Mouse (Mus musculus): ENCODE results near the gene Ugt1a2. TPM values are rescaled to one million over a fixed set of nuclear protein-coding genes. Genes with fewer than 3 reads are reported as not detected.

The Ugt1a2 gene
- total and polyA plus RNA-seq, 2 experiments, result 0.57 to 10.4 TPM

DNA sequence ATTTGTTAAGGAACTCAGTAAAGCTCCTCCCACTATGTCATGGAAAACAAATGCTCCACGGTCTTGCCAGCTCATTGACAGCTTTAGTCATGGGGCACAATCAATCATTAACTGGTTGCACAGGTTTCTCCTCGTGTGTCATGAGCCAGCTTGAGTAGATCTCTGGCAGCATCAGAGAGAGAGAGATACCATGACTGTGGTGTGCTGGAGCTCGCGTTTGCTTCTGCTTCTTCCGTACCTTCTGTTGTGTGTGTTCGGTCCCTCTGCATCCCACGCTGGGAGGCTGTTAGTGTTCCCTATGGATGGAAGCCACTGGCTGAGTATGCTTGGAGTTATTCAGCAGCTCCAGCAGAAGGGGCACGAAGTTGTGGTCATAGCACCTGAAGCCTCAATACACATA lies 11.4 kb downstream of the Ugt1a2 start, which contains the start of gene Ugt1a1:
Ugt1a1 (plus strand) TSS at position 148 of the 400 bp plus-strand sequence.
- peak within 1 kb of the TSS; percentile 69 for H3K27ac ChIP-seq (replicated peaks; ENCODE audit: insufficient read depth, low read depth, low read length)
- peak; percentile 100 for DNase-seq (ENCODE audit: extremely low read depth, low read depth, low spot score)

DNA sequence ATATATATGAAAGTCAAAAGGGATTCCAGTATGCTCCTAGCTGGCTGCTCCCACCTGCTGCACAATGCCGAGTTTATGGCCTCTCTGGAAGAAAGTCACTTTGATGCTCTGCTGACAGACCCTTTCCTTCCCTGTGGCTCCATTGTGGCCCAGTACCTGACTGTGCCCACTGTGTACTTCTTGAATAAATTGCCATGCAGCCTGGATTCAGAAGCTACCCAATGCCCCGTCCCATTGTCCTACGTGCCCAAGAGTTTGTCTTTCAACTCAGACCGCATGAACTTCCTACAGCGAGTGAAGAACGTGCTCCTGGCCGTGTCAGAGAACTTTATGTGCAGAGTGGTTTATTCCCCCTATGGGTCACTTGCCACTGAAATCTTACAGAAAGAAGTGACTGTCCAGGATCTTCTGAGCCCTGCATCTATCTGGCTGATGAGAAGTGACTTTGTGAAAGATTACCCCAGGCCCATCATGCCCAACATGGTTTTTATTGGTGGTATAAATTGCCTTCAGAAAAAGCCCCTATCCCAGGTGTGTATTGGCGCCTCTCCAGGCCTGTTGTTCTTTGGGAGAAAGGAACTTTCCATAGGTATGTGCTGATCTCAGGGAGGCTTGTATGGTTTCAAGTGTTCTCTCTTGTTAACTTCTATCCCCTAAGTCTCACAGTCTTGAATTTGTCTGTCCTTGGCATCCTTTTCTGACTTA lies 12.1 kb downstream of the Ugt1a2 start:
- peak overlapping the region; percentile 17 for H3K4me3 ChIP-seq (ENCODE audit: insufficient read depth, low read depth, low read length)
- H3K27ac ChIP-seq (replicated peaks; ENCODE audit: insufficient read depth, low read depth, low read length), result peak overlapping the region; percentile 69
- TF ChIP-seq POLR2A (IDR thresholded peaks at IDR 0.05; ENCODE audit: extremely low read depth, insufficient read depth, low read length) (no peak), CTCF (IDR thresholded peaks at IDR 0.05; ENCODE audit: low read depth, low read length) (no peak)
- H3K27me3 ChIP-seq (ENCODE audit: control insufficient read depth, insufficient read depth, low read length), result no peaks in the 10 kb centered on the region
- peaks cover 16% of the 10 kb centered on the region for H3K79me2 ChIP-seq (ENCODE audit: control insufficient read depth, insufficient read depth, low read length)
- H3K36me3 ChIP-seq (ENCODE audit: control insufficient read depth, insufficient read depth, low read length), result peaks cover 25% of the 10 kb centered on the region
- WGBS, result 42% methylated on average over 8 of the region's 8 CpGs
- peak; percentile 86 for DNase-seq (ENCODE audit: extremely low read depth, low read depth, low spot score)
- H3K4me1 ChIP-seq (ENCODE audit: control insufficient read depth, insufficient read depth, low read length), result peaks cover 8% of the 10 kb centered on the region
- H3K9ac ChIP-seq (ENCODE audit: low read depth, low read length), result peak overlapping the region; percentile 56

More for the DNA sequence above, 11.4 kb downstream of the Ugt1a2 start, which contains the start of gene Ugt1a1:
- H3K9ac ChIP-seq (ENCODE audit: low read depth, low read length), result peak within 1 kb of the TSS; percentile 56
- peak within 1 kb of the TSS; percentile 17 for H3K4me3 ChIP-seq (ENCODE audit: insufficient read depth, low read depth, low read length)
- H3K27me3 ChIP-seq (ENCODE audit: control insufficient read depth, insufficient read depth, low read length), result no peaks in the 10 kb centered on the region
- H3K36me3 ChIP-seq (ENCODE audit: control insufficient read depth, insufficient read depth, low read length), result peaks cover 18% of the 10 kb centered on the region
- no peak for TF ChIP-seq CTCF (IDR thresholded peaks at IDR 0.05; ENCODE audit: low read depth, low read length)
- TF ChIP-seq POLR2A (IDR thresholded peaks at IDR 0.05; ENCODE audit: extremely low read depth, insufficient read depth, low read length), result no peak
- H3K79me2 ChIP-seq (ENCODE audit: control insufficient read depth, insufficient read depth, low read length), result peaks cover 16% of the 10 kb centered on the region
- peaks cover 9% of the 10 kb centered on the region for H3K4me1 ChIP-seq (ENCODE audit: control insufficient read depth, insufficient read depth, low read length)
- WGBS, result 48% methylated on average over 8 of the region's 8 CpGs

DNA sequence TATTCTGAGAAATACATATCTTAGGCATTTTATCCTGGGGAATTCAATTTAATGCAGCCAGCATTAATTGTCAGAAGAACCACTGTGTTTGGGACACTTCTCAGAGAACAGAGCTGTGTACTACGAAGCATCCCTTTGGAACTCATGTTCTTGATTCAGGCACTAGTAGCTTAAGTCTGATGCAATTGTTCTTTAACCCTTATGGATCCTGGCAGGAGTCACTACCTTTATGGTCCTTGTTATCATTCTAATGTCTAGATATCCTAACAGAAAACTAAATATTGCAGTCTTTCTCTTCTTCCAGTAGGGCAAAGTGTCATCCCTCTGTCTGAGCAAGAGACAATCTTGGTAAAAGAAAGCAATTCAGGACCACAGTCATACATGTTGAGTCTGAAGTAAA lies 12.7 kb downstream of the Ugt1a2 start:
- TF ChIP-seq CTCF (IDR thresholded peaks at IDR 0.05; ENCODE audit: low read depth, low read length) (no peak), POLR2A (IDR thresholded peaks at IDR 0.05; ENCODE audit: extremely low read depth, insufficient read depth, low read length) (no peak)
- peaks cover 27% of the 10 kb centered on the region for H3K36me3 ChIP-seq (ENCODE audit: control insufficient read depth, insufficient read depth, low read length)
- H3K27me3 ChIP-seq (ENCODE audit: control insufficient read depth, insufficient read depth, low read length), result no peaks in the 10 kb centered on the region
- peak overlapping the region; percentile 17 for H3K4me3 ChIP-seq (ENCODE audit: insufficient read depth, low read depth, low read length)
- peak; percentile 97 for DNase-seq (ENCODE audit: extremely low read depth, low read depth, low spot score)
- H3K79me2 ChIP-seq (ENCODE audit: control insufficient read depth, insufficient read depth, low read length), result peaks cover 14% of the 10 kb centered on the region
- H3K27ac ChIP-seq (replicated peaks; ENCODE audit: insufficient read depth, low read depth, low read length), result peak overlapping the region; percentile 69
- H3K9ac ChIP-seq (ENCODE audit: low read depth, low read length), result peak overlapping the region; percentile 56
- WGBS, result 39% methylated on average over 1 of the region's 1 CpGs
- H3K4me1 ChIP-seq (ENCODE audit: control insufficient read depth, insufficient read depth, low read length), result peaks cover 8% of the 10 kb centered on the region

DNA sequence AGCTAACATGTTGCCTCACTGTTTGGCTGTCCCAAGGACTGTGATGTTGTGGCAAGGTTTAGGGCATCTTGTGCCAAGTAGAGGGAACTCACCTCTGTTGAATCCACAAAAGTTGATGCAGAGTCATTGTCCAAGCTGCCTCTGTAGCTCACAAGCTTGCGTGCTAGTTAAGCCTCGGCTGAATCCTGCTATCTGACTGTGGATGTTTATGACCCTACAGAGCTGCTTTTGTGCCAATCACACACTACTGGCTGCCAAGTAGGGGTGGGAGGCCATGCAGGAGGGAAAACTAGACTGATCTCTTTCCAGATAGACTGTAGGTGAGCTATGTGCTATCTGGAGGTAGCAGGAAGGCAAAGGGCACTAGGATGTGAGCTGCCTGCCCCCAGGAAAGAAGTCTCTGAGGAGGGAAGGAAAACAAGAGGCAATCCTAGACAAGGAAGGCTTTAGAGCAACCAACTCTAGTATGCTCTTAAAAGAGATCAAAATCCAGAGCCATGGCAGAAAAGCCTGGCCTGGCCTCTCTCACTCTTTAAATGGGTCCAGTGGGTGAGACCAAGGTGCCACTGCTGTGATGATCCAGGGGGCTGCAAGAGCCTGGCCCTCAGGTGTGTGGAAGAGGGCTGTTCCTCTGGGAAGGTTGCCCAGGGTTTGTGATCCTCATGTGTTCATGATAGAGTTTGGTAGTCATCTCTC lies 13.5 kb downstream of the Ugt1a2 start:
- Histone ChIP-seq H3K4me3 (ENCODE audit: insufficient read depth, low read depth, low read length) (peak overlapping the region; percentile 41), H3K27me3 (ENCODE audit: control insufficient read depth, insufficient read depth, low read length) (no peaks in the 10 kb centered on the region), H3K36me3 (ENCODE audit: control insufficient read depth, insufficient read depth, low read length) (peaks cover 27% of the 10 kb centered on the region), H3K79me2 (ENCODE audit: control insufficient read depth, insufficient read depth, low read length) (peaks cover 14% of the 10 kb centered on the region), H3K27ac (replicated peaks; ENCODE audit: insufficient read depth, low read depth, low read length) (peak overlapping the region; percentile 67), H3K4me1 (ENCODE audit: control insufficient read depth, insufficient read depth, low read length) (peaks cover 8% of the 10 kb centered on the region), H3K9ac (ENCODE audit: low read depth, low read length) (peak overlapping the region; percentile 52)
- no peak for TF ChIP-seq CTCF (IDR thresholded peaks at IDR 0.05; ENCODE audit: low read depth, low read length)
- no peak for TF ChIP-seq POLR2A (IDR thresholded peaks at IDR 0.05; ENCODE audit: extremely low read depth, insufficient read depth, low read length)
- DNase-seq (ENCODE audit: extremely low read depth, low read depth, low spot score), result peak; percentile 100
- 37% methylated on average over 2 of the region's 2 CpGs for WGBS

DNA sequence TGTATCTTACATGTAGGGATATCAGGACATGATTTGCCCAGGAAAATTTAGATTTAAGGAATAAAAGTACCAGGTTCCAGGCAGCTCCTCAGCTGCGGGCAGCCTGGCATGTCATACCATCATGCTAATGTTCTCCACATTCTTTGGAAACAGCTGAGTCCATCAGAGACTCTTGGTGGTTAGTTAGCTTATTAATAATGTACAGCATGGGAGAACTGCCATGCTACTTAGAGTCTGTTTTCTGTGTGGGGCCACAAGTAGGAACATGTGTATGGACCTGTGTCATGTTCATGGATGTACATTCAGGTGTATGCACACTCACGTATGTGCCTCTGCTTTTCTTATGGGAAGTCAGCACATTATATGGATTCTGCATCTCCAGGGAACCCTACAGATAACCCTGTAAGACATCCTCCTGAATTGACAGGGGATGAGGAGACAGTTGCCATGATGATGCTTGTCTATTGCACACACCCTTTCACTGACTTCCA lies 14.1 kb downstream of the Ugt1a2 start:
- 62% methylated on average over 2 of the region's 2 CpGs for WGBS
- Histone ChIP-seq H3K27me3 (ENCODE audit: control insufficient read depth, insufficient read depth, low read length) (no peaks in the 10 kb centered on the region), H3K79me2 (ENCODE audit: control insufficient read depth, insufficient read depth, low read length) (peaks cover 14% of the 10 kb centered on the region), H3K4me3 (ENCODE audit: insufficient read depth, low read depth, low read length) (peak overlapping the region; percentile 41), H3K9ac (ENCODE audit: low read depth, low read length) (peak overlapping the region; percentile 52), H3K36me3 (ENCODE audit: control insufficient read depth, insufficient read depth, low read length) (peaks cover 27% of the 10 kb centered on the region), H3K27ac (replicated peaks; ENCODE audit: insufficient read depth, low read depth, low read length) (peak overlapping the region; percentile 67), H3K4me1 (ENCODE audit: control insufficient read depth, insufficient read depth, low read length) (peaks cover 8% of the 10 kb centered on the region)
- no peak for TF ChIP-seq CTCF (IDR thresholded peaks at IDR 0.05; ENCODE audit: low read depth, low read length)
- DNase-seq (ENCODE audit: extremely low read depth, low read depth, low spot score), result peak; percentile 57

All from liver, adult 2 months (tissue).